Mouse (Mus musculus) E14TG2a.4 (cell line): ENCODE data around the gene Treml2.

Source experiments
- CTCF ChIP-seq: conservative IDR thresholded peaks from 2 replicates; pipeline ENCODE4 v1.5.1; 2014; ENCODE audit warnings: low read length
- NANOG ChIP-seq: IDR thresholded peaks from 2 replicates; pipeline ENCODE4 v1.6.1; 2014; ENCODE audit warnings: borderline replicate concordance, low read length, mixed read lengths
- POU5F1 ChIP-seq: IDR thresholded peaks from 2 replicates; pipeline ENCODE4 v1.6.1; 2014; ENCODE audit warnings: low read length, borderline replicate concordance

DNA sequence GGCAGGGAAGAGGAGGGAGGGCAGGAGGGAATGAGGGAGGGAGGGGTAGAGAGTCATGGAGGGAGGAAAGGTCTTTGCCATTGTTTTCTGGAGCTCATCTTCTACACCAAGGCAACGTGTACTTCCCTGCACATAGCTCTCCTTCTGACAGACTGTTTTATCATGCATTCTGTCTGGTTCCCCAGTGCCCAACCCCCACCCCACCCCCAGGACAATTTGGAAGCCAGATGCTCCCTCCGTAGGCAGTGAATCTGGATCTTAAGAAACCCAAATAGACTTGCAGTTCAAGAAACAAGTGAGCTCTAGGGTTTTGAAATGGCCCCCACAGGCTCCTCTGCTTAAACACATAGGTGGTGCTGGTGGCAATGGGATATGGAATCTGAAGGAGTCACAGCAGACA, 58.6 kb downstream of the Treml2 start:
- no peak for TF ChIP-seq CTCF
- no peak for TF ChIP-seq NANOG
- TF ChIP-seq POU5F1 = no peak
